Mouse (Mus musculus): ENCODE measurements around the gene Wfdc12. TPM values are rescaled to one million over a fixed set of nuclear protein-coding genes. Genes with fewer than 3 reads are reported as not detected.
"Not testable (repeated sequence)": the region's sequence is repeated elsewhere in the genome, so short reads cannot be mapped to it uniquely, and the experiment has no call there.

The Wfdc12 gene
- total RNA-seq (2021) = not detected
- long read RNA-seq, experiment 1 = 0 reads
- long read RNA-seq, experiment 2 = 0 reads

DNA sequence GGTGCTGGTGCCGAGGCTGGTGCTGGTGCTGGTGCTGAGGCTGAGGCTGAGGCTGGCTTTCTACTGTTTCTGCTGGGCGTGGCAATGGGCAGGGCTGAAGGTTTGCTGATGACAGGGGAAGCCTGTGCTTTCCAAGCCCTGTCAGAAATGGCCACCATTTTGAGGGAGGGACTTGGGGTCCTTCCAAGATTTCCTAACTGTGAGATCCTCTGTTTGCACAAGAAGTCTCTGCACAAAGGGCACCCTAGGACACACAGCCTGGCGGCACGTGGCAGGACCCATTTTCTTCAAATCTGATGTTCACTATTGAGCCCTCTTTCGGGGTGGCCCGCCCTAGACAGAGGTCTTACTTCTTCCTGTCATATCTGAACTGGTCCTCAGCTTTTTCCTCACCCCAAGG is at the start of gene Wfdc12:
Gene Wfdc12, minus strand, starts transcription at position 33 of the 400 bp plus-strand sequence.
- intact Hi-C loops (cut with DNase I; ENCODE audit: low total_unique reads) = no loop called here
- no peak for DNase-seq

DNA sequence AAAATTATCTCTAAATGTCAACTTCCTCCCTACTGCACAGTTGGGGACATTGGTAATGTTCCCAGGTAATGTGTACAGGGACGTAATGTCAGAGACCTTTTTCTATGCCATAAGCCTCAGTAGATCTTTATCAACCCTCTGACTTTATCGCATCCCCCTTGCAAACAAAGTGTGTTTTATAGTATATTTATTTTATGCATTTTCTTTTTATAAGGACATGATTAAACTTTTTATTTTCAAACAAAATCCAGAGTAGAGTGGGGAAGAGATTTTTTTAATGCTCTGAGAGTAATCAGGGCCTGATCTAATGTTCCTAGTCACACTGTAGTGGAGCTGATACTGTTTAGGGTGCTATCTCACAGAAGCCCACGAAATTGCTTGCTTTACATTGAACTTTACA is 48.0 kb upstream of the Wfdc12 start, which contains the start of gene Svs2:
Gene Svs2, minus strand, starts transcription at position 101 of the 400 bp plus-strand sequence.
- no peak for DNase-seq
- intact Hi-C loops (cut with DNase I; ENCODE audit: low total_unique reads) = no loop called here

DNA sequence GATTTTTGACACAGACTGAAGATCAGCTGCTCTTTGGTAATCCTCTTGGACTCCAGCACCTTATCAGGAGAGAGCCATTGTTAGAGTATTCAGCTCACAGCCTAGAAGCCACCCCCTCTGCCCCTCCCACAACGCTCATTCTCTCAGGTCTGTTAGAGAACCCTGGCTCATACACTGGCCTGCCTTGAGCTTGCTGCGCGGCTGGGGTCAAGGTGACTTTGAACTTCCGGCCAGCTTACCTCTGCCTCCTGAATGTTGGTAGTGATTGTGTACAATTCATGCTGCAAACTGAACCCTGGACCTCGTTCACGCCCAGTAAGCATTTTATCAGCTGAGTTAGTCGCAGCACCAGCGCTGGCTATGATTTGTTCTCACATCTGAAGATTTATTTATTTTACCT is 42.3 kb upstream of the Wfdc12 start:
- intact Hi-C loops (cut with DNase I; ENCODE audit: low total_unique reads) = no loop called here
- DNase-seq = no peak

DNA sequence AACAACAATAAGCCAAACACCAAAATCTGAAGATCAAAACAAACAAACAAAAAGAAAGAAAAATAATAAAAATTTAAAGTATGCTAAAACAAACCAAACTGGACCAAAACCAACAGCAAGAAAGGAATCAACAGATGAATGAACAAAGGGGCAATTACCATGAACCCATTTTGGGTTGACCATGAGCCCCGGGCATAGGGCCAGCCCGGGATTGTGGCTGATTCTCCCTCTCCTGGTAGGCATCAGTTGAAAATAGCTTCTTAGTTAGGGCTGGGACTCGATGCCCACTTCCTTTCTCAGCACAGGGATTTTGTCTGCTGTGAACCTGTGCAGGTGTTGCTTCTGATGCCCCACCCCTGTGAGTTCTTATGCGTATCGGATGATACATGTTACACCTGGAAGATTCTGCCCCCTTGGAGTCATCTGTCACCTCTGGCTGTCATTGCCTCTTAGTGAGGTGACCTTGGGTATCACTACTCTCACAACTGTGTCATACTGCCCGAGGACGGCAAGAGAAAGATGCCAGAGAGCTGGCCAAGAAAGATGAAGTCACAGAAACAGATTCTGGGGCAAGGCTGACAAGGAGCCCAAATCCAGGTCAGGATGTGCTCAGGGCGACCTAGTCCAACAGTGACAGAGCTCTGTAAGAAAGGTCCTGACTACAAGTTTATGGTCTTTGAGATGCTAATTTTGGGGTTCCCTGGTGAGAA is 38.1 kb upstream of the Wfdc12 start:
- intact Hi-C loops (cut with DNase I; ENCODE audit: low total_unique reads) = no loop called here
- no peak for DNase-seq

DNA sequence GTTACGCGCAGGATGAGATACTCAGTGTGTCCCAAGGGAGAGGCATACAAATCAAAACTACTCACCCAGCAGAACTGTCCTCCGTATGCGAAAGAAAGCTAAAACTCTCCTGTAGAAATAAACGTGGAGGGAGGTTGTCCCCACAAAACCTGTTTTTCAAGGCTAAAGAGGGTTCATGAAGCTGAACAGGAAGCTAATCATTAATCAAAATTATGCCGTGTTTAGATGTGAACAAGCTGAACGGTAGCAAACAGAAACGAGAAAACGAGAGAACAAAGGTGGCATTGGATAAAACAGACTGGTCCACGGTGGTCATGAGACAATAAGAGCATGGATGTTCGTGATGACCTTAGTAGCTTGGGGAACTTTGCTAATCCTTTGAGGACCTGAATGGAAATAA is 31.1 kb upstream of the Wfdc12 start, which contains the start of gene Wfdc15b:
Gene Wfdc15b, minus strand, starts transcription at position 139 of the 400 bp plus-strand sequence.
- intact Hi-C loops (cut with DNase I; ENCODE audit: low total_unique reads) = no loop called here
- DNase-seq = no peak

DNA sequence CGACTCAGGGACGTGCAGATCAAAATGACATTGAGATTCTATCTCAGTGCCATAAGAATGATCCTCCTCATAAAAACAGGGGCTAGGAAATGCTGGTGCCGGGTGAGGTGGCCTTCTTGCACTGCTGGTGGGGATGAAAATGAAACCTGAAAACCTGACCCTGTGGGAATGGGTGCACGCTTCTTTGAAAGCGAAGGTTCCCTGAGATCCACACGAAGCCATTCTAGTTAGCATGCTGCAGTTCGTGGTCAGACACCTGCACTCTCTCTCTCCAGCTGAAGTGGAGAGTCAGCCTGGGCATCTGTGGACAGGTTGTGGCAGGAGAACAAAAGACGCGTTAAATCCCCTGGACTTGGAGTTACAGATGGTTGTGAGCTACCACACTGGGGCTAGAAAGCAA is 28.9 kb upstream of the Wfdc12 start:
- DNase-seq = no peak
- intact Hi-C loops (cut with DNase I; ENCODE audit: low total_unique reads) = no loop called here

DNA sequence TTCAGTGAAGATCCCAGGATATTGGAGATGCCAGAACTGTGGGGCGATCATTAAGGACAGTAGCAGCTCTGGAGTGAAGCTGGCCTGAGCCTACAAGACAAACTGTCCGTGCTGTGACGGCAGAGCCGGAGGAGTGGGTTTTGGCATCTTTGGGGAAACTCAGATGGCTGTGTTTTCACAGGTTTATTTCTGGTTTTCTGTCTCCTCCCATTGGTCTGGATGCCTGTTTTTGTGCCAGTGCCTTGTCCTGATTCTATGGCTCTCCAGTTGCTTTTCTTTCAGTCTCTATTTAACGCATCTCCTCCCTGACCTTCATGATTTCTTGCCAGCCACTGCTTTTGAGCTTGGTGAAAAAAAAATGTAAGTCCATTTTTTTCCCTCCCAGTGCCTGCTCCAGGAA is 22.3 kb upstream of the Wfdc12 start:
- intact Hi-C loops (cut with DNase I; ENCODE audit: low total_unique reads) = no loop called here
- DNase-seq = no peak

DNA sequence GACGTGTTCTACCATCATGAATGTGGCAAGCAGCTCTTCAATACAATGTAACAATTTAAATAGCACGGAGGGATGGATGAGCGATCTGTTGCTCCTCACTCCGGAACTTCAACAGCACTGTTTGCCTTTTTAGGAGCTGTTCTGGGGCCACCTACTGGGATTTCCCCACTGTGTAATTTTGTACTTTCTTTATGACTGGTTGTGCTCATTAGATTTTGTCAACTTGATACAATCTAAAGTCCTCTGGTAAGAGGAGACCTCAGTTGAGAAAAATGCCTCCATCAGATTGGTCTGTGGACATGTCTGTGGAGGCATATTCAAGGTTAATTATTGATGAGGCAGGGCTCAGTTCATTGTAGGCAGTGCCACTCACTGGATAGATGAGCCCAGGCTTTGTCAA is 20.5 kb upstream of the Wfdc12 start:
- intact Hi-C loops (cut with DNase I; ENCODE audit: low total_unique reads) = no loop called here
- no peak for DNase-seq

DNA sequence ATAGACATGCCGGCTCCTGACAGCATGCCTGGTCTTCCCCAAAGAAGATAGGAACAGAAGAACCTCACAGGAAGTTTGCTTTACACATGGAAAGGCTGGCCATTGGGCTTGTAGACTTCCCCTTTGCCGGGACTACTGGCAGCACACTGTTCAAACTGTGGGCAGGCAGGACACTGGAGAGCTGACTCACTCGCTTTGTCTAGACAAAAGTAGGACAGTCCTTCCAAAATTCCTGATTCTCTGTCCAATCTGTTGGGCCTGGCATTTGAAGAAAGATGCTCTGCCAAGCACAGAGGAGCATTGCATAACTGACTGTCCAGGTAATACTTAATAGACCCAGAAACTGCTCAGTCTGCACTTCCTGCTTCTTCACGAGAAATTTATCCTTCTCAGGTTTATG is 16.3 kb upstream of the Wfdc12 start:
- intact Hi-C loops (cut with DNase I; ENCODE audit: low total_unique reads) = no loop called here
- DNase-seq = no peak

DNA sequence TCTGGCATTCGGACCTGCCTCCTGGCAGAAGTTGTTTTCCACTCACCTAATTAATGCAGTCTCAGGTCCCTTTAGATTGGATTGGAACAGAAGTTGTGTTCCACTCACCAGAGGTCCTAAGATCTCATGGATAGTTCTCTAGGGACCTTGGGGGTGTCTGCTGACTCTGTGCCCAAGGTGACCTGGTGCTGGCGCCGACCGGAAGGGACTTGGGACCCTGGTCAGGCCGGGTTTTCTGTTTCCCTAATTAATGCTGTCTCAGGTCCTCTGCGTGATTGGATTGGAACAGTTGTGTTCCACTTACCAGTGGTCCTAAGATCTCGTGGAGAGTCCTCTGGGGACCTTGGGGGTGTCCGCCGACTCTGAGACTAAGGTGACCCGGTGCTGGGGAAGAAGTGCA is 15.6 kb upstream of the Wfdc12 start:
- intact Hi-C loops (cut with DNase I; ENCODE audit: low total_unique reads); DNase-seq: not testable (repeated sequence)

DNA sequence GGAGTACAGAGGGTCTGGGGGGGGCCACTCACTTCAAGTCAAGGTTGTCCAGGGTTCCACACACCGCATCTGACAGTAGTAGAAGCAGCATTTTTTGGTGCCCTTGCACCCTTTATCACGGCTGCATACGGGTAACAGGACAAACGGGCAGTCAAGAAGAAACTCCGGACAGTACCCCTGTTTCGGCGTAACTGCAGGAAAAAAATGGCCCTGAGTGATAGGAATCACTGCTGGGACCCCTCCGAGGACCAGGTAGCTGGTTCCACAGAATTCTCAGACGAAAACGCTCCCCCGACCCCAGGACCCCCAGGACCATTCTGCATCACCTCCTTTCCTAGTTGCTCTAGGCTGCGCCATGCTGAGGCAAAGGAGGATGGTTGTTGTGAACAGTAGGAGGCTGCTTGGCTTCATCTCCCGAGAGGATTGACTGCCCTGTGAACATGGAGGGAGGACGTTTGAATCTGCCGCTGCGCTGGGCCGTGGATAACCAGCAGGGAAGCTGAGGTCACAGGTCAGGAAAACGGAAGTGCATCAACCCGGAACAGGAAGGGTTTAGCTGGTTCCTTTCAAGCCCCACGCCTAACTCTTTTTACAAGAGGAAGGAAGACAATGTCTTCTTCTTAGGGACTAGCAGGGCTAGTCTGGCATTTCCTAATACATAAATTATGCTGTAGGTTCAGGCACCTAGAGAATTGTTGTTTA is 9.4 kb upstream of the Wfdc12 start, which contains the start of gene Wfdc15a:
Gene Wfdc15a, minus strand, starts transcription at position 505 of the 702 bp plus-strand sequence.
- no peak for DNase-seq
- intact Hi-C loops (cut with DNase I; ENCODE audit: low total_unique reads) = no loop called here

DNA sequence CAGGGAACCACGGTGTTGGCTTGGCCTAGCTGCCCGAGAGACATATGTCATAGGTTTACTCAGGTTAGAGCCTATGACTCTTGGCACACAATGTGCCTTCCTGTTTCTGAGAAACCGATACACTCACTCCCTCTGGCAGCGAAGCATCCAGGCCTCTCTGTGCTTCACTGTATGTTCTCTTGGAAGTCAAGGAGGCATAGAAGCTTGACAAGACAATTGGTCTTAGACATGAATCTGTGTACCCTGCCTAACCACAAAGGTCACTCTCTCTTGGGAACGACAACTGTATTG is 6.2 kb upstream of the Wfdc12 start:
- intact Hi-C loops (cut with DNase I; ENCODE audit: low total_unique reads) = no loop called here
- no peak for DNase-seq

DNA sequence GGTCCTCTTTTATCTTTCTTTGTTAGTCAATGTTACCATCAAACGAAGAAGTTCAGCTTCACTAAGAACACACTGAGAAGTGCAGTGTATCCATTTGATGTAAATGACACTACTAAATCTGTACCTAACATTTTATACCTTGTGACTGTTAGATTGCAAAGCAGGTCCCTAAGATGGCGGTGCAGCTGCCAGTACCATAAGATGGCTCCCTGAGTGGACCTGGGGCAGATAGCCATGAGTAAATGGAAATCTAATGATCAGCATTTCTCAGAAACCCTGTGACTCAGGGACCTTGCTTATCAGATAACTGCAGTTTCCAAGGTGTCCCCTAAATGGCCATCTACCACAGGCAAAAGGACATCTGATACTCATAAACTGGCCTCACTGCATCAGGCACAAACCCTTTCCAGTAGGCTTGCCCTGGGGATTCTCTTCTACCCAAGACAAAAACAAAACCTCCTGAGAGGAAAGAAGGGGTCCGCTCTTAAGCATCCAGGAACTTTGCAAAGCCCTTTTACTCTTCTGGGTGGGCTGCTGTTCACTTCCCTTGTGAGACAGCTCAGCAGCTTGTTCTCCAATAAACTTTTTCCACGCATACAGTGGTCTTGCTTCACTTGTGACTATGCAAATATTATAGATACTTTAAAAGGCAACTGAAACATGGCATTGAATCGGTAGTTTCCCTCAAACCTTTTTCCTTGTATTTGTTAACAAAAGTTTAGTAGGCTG is 5.7 kb upstream of the Wfdc12 start:
- DNase-seq = no peak
- intact Hi-C loops (cut with DNase I; ENCODE audit: low total_unique reads) = no loop called here

DNA sequence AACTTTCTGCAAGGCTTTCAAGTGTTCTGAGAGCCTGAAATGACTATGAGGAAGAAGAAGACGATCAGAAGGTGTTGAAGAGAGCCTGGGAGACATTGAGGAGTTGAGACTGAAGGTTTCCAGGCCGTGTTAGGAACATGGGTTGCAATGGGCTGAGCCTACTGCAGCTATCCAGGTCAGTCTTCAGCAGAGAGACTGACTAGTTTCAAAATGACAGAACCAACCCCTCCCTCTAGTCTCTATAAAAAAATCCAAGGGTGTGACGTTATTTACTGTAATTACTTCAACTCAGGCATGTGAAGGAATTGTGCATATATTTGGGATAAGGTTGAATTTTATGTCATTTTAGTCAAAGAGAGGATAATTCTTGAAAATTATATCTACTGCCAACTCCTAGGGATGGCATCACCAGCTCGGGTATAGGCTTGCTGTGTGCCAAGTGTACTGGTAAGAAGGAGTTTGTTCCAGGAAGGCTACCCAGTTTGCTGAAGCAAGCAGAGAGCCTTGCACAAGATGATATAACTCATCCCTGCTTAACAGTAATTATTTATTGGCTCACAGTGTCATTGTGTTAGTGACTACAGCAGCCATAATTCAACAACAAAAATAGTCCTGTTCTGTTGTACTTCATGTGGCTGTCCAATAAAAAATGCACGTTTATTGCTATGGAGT is 4.7 kb upstream of the Wfdc12 start:
- intact Hi-C loops (cut with DNase I; ENCODE audit: low total_unique reads) = no loop called here
- no peak for DNase-seq

DNA sequence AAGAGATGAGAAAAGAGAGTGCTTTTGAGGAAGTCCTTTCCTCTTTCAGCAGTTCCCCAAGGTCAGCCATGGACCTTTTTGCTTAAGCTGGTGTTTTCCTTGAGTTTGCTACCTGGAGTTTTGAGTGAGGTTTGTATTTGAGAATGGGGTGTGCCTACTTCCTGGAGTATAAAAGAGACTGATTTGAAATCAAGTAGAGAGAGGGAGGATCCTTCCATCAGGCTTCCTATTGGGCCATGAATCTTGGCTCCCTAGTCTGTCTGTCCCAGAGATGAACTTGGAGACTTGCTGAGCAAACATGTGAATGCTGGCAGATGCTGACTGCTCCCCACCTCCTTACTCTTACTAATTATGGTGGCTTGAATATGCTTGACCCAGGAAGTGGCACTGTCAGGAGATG is 1.9 kb upstream of the Wfdc12 start:
- intact Hi-C loops (cut with DNase I; ENCODE audit: low total_unique reads) = no loop called here
- no peak for DNase-seq

DNA sequence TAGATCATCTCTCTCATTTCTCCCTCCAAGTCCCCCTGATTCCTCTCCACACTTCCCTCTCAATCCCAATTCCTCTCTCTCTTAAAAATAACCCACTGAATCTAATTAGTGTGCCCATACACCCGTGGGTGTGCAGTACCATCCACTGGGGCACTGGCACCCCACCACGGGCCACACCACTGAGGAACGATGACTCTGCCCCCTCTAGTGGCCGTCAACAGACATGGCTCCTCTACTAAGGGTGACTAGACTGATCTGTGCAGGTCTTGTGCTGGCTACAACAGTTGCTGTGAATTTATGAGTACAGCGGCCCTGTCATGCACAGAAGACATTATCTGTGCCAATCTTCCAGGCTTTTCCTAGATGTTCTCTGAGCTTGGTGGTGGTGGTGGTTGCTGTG is 1.7 kb downstream of the Wfdc12 start:
- no peak for DNase-seq
- intact Hi-C loops (cut with DNase I; ENCODE audit: low total_unique reads) = no loop called here

DNA sequence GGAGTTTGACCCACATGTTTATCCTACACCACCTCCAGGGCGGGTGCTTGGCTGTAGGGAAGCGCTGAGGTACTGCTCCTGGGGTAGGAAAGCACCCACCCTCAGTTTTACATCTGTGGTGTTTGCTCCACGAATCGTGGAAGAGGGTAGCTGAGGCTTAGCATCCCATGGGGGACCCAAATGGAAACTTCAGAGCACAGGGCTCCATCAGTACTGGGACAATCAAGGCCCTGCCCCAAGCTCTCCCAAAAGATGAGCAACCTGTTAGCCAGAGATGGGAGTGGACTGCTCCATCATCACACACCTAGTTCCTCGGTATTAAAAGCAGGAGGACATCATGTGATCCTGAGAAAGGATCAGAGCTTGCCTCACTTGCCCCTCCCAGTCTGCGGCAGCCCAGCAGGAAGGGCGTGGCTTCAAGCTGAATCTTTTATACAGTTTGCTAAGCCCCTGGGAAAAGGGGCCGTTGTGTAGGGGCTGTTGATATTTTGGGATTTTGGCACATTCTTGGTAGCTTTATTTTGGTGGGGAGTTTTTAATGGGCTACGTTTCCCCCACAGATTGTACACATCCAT is 6.2 kb downstream of the Wfdc12 start:
- intact Hi-C loops (cut with DNase I; ENCODE audit: low total_unique reads) = loop anchor here (5.0 kb wide), 1 partner anchor 52 kb away; no protein-coding TSS in a partner anchor

DNA sequence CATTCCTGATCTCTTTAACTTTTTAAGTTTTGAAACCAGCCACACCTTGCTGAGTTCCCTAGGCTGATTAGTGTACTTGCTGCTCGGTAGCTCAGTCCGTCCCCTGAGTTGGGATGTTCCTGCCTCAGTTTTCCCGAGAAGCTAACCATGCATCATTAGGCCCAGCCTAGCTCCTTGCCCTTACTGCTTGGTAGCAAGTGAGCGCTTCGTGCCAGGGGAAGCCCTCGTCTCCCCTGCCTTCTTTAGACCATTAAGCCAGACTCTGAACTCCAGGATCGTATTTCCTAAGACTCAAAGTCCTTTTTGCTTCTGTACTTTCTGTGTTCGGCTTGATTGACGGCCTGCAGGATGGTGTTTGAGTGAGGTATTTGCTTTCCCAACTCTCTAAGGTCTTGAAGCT is 7.1 kb downstream of the Wfdc12 start:
- intact Hi-C loops (cut with DNase I; ENCODE audit: low total_unique reads) = loop anchor here (5.0 kb wide), 1 partner anchor 51 kb away; no protein-coding TSS in a partner anchor
- no peak for DNase-seq

More for the DNA sequence above, 6.2 kb downstream of the Wfdc12 start:
- no peak for DNase-seq

DNA sequence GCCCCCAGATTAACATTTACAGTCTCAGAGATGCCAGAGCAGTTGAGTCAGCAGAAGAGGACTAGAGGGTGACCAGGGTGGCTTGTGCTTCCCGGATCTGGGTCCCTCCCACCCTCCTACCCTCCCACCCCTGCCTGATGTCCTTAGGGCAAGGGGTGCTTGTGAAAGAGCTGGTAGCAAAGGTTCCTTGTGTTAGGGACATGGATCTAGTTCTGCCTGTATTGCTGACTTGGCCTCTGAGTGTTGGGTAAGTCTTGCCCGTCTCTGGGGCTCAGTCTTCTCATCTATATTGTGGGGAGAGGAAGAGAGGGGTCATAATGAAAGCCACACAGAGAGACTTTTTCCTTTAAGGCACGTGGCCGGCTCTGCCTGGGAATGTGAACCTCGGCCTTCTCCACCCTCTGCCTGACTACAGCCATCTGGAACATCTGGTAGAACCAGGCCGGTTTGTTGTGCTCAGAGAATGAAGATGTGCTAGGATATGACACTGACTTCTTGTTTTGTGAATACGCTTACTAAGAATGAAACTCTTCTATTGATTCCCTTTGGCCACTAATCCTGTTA is 7.6 kb downstream of the Wfdc12 start, which contains the start of gene Wfdc5:
Gene Wfdc5, minus strand, starts transcription at position 51 of the 564 bp plus-strand sequence.
- no peak for DNase-seq
- intact Hi-C loops (cut with DNase I; ENCODE audit: low total_unique reads) = loop anchor here (5.0 kb wide), 1 partner anchor 50 kb away; no protein-coding TSS in a partner anchor

All from gastrocnemius, postnatal 14 days (tissue).